Mouse (Mus musculus) liver, postnatal 0 days (tissue): ENCODE data around the gene Vamp2.

Experiments
- CTCF ChIP-seq: sonication (generic); IDR thresholded peaks from 2 replicates; pipeline ENCODE4 v1.5.1; 2016; ENCODE audit warnings: antibody characterized with exemption, low read depth
- EP300 ChIP-seq: IDR thresholded peaks from 2 replicates; pipeline ENCODE4 v1.6.1; 2016; ENCODE audit warnings: antibody characterized with exemption, low read depth, mild to moderate bottlenecking

- TF ChIP-seq CTCF (no peak), EP300 (no peak)
Measured at GRCm38 (mm10) chr11:69103121-69103520, 14.8 kb downstream of the Vamp2 start.
